Mouse (Mus musculus): ENCODE measurements around the gene Nbea. TPM values are rescaled to one million over a fixed set of nuclear protein-coding genes. Genes with fewer than 3 reads are reported as not detected.

The Nbea gene
- total RNA-seq (2021): 100 to 1,000 TPM; 198 to 199 TPM
- long read RNA-seq, experiment 1, partial matches to known transcripts: 21 of 28 reads
- long read RNA-seq, experiment 1, other reads (novel, unspliced or antisense): 6 of 28 reads
- long read RNA-seq, experiment 2, partial matches to known transcripts: 23 of 26 reads
- long read RNA-seq, experiment 2, other reads (novel, unspliced or antisense): 3 of 26 reads

DNA sequence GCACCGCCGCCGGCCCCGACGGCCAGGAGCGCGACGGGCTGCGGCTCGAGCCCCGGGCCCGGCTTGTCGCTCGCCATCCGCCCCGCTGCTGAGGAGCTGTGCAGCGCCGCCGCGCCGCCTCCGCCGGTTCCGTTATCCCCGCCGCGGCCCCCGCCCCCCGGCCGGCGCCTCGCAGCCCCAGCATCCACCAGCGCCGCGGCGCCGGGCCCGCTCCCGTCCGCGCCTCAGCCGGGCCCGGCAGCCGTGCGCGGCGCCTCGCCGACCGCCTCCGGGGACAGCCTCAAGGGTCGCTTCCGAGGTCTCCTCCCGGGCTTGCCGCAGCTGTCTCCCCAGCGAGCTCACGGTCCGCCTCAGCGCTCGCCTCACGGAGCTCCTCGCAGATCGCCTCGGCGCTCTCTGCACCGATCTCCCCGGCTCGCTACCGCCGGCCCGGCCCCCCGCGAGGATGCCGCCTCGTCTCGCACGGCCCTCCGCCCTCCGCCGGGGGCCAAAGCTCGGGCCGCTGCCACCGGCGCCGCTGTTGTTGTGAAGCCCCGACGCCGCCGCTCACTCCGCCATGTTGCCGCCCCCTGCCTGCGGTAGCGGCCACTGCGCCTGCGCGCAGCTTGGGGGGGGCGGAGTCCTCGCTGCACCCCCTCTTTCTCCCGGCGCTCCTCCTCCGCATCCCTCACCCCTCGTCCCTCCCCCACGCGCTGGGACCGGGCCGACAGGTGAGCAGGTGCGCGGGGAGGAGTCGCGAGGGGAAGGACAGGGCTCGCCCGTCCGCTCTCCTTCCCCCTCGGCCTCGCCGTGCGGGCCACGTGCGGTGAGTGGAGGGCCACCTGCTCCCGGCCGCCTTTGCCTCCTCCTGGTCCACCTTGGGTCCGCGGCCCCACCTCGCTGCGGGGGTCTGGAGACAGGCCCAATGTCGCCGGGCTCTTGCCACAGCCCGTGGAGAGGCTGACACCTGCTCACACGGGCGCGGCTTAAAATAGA is at the start of gene Nbea:
Gene Nbea, minus strand, starts transcription at position 543 of the 975 bp plus-strand sequence.
- DNase-seq (ENCODE audit: low spot score in 2 of 2): peak; percentile 87 to 91
- intact Hi-C loops (cut with DNase I): loop anchor here (2.0 to 5.0 kb wide), 2 partner anchors 176 to 177 kb away; no protein-coding TSS in a partner anchor

DNA sequence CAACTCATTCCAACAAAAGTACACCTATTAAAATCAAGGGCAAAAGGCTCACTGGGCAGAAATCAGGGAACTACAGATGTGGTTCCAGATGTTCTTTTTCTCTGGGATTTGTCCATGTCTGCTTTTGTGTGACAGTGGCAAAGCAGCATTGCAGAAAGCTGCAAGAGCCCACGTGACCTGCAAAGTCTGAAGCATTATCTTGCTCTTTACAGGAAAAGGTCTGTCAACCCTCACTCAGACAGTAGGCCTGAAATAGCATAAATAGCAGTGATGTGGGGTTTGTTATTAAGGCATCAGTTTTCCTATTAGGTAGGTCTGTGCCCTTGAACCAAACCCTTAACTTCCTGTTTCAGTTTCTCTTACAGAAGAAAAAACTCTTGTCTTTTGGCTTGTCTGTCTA is 45.8 kb upstream of the Nbea start:
- intact Hi-C loops (cut with DNase I): no loop called here
- no peak for DNase-seq (ENCODE audit: low spot score in 2 of 2)

DNA sequence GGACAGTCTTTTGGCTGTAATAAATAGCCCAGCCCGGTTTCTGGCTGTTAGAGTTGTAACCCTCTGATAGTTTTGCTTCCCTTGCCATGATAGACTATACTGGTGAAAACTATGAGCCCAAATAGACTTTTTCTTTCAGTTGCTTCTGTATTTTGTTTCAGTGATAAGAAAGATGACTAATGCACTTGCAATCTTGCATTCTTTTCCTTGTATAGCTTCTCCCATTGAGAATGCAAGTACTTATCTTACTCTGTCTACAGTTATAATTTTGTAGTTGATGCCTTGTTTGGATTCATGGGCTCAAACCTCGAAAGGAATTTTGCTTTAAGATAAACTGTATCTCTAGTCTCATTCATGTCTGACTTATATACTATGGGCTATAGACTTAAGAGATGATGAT is 32.5 kb upstream of the Nbea start:
- no peak for DNase-seq (ENCODE audit: low spot score in 2 of 2)
- intact Hi-C loops (cut with DNase I): no loop called here

DNA sequence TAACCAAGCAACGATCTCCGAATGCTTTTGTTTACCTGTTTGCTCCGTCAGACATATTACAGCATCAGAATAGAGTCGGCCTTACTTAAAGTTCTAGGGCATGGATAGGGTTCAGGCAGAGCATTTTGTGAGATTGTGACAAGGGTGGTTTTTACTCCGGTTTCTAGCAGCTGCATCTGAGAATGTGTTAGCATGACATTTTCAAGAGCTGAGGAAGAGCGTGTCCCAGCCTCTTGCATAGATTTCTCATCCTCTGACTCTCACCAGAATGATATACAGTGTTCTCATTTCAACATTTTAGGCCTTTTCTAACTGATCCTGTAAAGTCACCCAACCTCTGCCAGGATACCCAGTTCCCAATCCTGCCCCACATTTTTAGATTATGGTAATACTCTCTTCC is 20.5 kb upstream of the Nbea start:
- intact Hi-C loops (cut with DNase I): no loop called here
- DNase-seq (ENCODE audit: low spot score in 2 of 2): peak in 1 of 2 experiments; percentile 46

DNA sequence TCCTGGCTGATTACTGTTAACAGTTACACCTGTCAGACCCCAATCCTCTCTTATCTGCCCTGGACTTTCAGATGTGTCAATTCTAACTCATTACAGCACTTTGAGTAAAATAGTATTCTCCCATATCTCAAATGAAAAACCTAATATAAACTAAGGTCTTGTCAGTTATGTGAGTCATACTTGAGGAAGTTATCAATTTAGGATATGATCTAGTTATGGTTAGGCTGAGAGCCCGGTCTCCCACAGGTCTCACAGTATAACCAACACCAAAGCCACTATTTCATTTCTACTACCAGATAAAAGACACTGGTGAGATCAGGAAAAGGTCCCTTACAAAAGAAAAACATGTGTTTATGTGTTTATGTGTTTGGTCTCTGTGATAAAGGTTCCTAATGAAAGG is 4.7 kb upstream of the Nbea start:
- intact Hi-C loops (cut with DNase I): no loop called here
- no peak for DNase-seq (ENCODE audit: low spot score in 2 of 2)

DNA sequence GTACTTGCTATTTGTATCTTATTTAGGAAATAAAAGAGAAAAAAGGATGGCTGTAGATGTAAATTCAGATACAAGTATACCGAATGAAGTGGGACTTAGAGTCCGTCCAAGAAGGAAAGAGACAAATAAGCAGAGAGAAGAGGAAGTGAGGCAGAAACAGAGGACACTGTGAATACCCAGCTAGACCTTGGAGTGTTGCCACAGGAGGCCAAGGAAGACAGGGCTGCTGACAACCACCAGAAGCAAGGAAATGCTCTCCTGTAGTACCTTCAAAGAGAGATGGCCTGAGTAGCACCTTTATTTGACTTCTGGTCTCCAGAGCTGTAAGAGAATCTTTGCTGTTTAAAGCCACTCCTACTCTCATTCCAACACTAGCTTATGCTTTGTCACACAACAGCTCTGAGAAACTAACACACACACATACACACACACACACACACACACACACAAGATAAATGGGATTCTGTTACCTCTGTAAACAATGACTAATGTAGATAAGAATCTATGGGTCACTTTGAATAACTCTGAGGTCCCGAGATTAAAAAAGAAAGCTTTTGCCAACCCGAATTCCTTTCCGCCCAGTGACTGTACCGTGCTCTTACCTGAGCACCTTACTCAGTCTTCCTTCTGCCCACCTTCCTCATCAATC is 3.8 kb upstream of the Nbea start:
- no peak for DNase-seq (ENCODE audit: low spot score in 2 of 2)
- intact Hi-C loops (cut with DNase I): no loop called here

DNA sequence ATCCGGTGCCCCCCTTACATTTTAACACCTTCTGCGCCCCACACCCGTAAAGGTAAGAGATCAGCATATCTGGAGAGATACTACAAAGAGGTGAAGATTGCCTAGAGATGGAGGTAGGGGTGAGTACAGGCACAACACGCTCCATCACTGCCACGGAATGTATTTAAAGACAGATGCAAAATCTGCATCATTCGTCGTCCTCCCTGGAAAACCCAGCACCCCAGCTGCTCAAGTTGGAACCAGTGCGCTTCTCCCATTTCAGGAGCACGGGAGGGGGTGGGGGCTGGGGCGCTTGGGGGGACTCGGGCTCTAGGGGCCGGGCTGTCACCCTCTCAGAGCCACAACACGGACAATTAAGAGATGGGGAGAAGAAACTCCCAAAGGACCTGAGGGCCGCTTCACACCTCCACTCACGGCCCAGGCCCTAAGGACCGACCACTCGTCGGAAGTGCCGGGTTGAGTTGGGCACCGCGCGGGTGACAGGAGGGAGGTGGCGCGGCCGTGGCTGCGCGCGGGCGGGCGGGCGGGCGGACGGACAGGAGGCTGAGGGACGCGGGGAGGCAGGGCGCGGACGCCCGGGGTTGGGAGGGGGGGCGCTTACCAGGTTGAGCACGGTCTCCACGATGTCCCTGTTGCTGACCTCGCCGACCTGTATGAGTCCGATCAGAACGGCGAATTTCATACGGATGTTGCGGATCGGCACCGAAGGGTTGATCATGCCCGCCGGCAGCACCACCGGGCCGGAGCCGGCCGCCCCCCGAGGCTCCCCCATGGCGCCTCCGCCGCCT is 936 bp downstream of the Nbea start:
- DNase-seq (ENCODE audit: low spot score in 2 of 2): peak; percentile 19 to 67
- intact Hi-C loops (cut with DNase I): loop anchor here (2.0 to 5.0 kb wide), 2 partner anchors 175 to 178 kb away; no protein-coding TSS in a partner anchor

DNA sequence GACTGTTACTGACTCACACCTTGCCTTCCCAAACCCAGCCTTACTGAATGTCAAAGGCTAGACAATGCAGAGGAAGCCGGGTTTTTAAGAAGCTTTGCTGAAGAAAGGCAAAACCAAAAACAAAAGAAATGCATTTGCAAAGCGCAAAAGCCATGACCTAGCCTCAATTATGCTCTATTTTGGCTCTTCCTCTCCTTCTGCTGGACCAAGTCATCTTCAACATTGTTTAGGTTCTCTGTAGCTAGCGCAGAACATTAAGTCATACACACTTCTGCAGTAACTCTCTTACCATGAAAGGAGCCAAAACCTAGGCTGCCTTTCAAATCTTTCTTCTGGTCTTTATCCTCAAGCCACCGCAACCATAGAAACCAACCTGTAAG is 1.5 kb downstream of the Nbea start:
- DNase-seq (ENCODE audit: low spot score in 2 of 2): no peak
- intact Hi-C loops (cut with DNase I): loop anchor here (2.0 to 5.0 kb wide), 2 partner anchors 175 to 179 kb away; no protein-coding TSS in a partner anchor

DNA sequence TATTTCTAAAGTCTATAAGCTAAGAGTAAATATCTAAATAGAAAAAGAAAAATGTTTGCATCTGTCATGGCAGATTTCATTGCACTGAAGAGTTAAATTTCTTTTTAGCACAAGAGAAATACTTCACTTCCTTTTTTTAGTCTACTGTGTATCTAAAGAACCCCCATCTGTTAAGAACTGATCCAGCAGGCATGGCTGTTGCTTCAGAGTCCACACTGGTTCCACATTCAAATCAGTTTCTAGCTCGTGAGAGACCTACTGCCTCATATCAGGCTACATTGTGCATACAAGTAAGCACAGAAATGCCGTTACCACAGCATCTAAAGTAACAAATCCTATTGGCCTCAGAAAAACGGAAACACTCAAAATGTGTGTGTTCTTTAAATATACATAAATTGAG is 2.5 kb downstream of the Nbea start:
- peak; percentile 37 to 46 for DNase-seq (ENCODE audit: low spot score in 2 of 2)
- intact Hi-C loops (cut with DNase I): loop anchor here (5.0 kb wide), 1 partner anchor 174 kb away; no protein-coding TSS in a partner anchor

DNA sequence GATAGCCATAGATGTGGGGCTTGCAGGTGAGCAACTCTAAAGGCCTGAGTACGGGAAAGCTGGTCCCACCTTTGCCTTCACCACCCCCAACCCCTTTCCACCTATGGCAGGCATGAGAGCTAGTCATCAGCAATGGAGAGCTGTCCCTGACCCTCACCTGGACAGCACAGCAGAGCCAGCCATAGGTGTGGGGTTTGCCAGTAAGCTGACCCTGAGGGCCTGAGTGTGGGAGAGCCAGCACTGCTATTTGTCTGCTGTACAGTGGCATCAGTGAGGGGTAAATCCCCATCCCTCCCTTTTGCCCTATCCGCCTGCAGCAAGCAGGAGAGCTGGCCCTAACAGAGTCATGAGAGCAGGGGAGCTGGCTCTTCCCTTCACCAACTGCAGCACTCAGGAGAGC is 25.6 kb downstream of the Nbea start:
- DNase-seq (ENCODE audit: low spot score in 2 of 2): no peak
- intact Hi-C loops (cut with DNase I): no loop called here

DNA sequence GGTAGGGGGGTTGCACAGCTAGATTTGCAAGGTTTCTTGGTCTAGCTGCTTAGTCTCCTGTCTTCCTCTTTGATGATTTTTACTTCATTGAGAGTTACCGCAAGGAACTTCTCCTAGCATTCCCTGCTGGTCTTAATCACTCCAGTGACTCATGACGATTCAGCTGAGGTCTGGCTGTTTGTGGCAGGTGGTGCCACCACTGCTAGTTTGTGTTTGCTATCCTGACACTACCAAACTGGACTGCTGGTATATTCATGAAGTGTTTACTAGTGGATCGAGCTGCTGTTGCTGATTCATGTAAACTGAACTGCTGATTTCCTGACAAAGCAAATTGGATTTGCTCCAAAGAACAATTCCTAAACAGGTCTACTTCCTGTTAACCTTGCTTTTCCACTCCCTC is 56.8 kb downstream of the Nbea start:
- no peak for DNase-seq (ENCODE audit: low spot score in 2 of 2)
- intact Hi-C loops (cut with DNase I): no loop called here

DNA sequence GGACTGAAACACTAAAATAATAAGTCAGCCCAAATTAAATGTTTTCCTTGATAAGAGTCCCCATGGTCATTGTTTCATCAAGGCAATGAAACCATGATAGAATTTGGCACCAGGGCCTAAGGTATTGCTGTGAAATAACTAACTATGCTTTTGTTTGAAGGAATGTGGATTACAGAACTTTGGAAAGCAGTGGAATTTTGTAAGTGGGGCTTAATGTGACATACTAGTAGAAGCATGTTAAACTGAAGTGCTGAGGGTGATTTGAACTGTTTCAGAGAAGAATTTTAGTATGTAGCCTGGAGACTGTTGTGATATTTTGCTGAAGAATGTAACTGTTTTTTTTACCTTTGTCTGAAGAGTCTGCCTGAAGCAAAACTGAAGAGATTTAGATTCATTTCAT is 66.9 kb downstream of the Nbea start:
- intact Hi-C loops (cut with DNase I): no loop called here
- DNase-seq (ENCODE audit: low spot score in 2 of 2): no peak

DNA sequence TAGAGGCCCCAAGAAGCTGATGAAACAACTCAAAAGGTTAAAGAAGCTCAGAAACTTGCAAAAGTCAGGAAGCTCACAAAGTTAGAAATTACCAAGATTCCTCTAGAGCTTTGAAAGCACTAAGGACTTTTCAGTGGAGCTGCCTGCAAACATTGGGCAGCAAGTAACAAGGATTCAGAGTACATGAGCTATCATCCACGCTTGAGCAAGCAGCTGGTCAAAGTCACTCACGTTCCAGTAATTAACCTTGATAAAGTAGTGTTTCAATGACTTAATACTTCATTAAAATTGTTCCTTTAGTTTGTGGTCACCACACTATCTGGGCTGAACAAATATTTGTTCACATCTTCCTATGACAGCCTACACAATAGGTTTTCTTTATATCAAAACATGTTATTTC is 75.4 kb downstream of the Nbea start:
- intact Hi-C loops (cut with DNase I): no loop called here
- no peak for DNase-seq (ENCODE audit: low spot score in 2 of 2)

DNA sequence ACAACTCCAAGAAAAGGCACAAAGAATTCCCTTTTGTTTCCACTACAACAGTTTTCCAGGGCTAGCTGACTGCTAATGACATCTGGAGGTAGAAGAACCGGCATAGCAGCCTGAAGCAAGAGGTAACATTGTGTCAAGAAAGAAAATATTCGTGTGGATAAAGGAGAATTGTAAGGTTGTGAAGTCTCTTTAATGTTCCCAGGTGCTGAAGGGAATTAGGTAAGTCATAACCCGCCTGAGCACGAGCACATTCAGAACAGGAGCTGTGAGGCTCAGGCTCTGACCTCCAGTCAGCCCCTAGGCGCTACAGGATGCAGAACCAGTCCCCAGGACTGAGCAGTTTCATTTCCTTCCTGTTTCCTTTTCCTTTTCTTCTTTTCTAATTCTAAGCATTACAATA is 86.4 kb downstream of the Nbea start:
- DNase-seq (ENCODE audit: low spot score in 2 of 2): no peak
- intact Hi-C loops (cut with DNase I): no loop called here

DNA sequence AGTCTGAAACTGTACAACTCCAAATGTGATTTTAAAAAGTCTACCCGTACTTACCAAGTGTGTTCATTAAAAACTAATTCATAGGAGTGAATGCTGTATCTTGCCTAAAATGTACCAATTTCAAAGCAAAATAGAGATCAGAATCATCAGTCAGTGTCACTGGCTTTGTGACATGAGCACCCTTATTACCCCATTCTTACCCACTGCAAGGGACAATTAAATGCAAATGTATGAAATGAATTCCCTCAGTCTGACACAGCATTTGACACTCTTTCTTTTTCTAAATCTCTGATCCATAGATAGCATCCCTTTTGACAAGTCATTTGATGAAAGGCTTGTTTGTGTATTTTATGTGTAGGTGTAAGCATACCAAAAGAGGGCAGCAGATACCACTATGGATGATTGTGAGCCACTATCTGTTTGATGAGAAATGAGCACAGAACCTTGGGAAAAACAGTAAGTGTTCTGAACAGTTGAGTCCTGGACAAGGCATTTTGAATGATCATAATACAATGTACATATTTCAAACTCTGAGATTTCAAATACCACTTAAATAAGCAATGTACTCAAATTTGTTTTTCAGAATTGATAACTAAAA is 104.4 kb downstream of the Nbea start:
- peak in 1 of 2 experiments; percentile 23 for DNase-seq (ENCODE audit: low spot score in 2 of 2)
- intact Hi-C loops (cut with DNase I): no loop called here

DNA sequence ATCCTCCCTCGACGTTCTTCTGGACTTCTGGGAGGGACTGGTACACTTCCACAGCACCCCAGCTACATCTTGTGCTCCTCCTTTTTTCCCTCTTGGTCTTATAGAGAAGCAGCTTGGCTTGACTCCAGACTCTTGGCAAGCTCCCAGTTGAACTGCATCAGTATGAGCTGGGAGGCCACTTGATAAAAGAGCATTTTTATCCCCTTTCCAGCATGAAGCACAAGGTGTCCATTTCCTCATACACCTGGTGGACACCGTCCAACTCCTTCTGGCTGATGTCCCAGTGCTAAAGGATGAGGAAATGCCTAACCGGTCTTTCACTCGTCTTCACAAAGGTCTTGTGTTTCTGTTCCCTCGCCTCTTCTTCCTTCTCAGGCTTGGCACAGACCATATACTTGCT is 115.7 kb downstream of the Nbea start:
- intact Hi-C loops (cut with DNase I): no loop called here
- DNase-seq (ENCODE audit: low spot score in 2 of 2): peak in 1 of 2 experiments; percentile 26

DNA sequence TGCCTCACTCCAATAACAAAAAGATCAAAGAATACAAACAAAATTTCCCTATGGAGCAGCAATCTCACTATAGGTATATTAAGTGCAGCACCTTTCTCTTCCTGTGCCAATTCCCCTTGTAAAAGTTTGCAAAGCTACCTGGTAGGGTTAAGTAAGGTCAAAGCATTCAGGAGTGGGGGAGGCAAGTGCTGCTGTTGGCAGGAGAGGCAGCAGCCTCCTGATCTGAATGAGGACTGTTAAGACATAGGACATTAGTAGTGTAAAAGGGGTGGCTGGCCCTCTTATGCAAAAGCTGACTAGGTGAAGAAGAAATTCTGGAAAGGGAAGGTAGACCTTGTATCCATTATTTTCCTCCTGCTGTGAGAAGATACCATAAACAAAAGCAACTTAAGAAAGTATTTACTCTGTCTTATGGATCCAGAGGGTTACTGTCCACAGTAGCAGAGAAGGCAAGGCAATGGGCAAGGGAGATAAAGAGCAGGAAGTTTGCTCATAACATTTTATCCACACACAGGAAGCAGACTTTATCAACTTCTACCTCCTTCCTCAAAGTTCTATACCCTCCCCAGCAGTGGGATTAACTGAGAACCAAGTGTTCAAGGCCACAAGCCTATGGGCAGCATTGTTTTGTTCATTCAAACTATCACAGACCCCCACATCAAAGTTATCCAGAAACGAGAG is 117.0 kb downstream of the Nbea start:
- DNase-seq (ENCODE audit: low spot score in 2 of 2): no peak
- intact Hi-C loops (cut with DNase I): no loop called here

DNA sequence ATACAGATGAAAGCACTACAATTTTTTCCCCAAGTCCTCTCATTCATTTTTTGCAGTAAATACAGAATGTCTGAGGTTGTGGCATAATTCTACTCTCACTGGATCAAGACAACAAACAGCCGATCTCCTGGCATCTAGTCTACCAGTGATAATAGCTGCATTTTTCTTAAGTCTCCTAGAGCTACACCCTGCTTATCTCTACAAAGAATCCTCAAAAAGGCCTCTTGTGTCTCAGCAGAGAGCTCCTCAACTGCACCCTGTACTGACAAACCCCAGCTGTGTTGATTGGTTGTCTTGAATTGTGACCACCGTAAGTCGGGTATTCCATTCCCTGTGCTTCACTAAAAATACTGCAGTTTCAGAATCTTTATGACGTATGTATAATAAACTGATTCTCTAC is 118.3 kb downstream of the Nbea start:
- intact Hi-C loops (cut with DNase I): no loop called here
- DNase-seq (ENCODE audit: low spot score in 2 of 2): no peak

All from left cerebral cortex, postnatal 14 days (tissue).